Mouse (Mus musculus): Measurements from ENCODE around the gene Gm10972. TPM values are rescaled to one million over a fixed set of nuclear protein-coding genes. Genes with fewer than 3 reads are reported as not detected.
A peak's percentile ranks its signal among the peaks of the same experiment; 100 is the strongest.
"Not testable (repeated sequence)": the region's sequence is repeated elsewhere in the genome, so short reads cannot be mapped to it uniquely, and the experiment has no call there.

Gm10972 gene
- total RNA-seq, 2 experiments from 2014 or later, result not detected

- DNase-seq (ENCODE audit: low spot score in 2 of 2), result peak in 1 of 2 experiments; percentile 53
Measured at GRCm38 (mm10) chr3:94658740-94659095, 15.8 kb downstream of the Gm10972 start, which contains the start of gene Tuft1. TSS of gene Tuft1 (minus strand) at chr3:94658872.

DNA sequence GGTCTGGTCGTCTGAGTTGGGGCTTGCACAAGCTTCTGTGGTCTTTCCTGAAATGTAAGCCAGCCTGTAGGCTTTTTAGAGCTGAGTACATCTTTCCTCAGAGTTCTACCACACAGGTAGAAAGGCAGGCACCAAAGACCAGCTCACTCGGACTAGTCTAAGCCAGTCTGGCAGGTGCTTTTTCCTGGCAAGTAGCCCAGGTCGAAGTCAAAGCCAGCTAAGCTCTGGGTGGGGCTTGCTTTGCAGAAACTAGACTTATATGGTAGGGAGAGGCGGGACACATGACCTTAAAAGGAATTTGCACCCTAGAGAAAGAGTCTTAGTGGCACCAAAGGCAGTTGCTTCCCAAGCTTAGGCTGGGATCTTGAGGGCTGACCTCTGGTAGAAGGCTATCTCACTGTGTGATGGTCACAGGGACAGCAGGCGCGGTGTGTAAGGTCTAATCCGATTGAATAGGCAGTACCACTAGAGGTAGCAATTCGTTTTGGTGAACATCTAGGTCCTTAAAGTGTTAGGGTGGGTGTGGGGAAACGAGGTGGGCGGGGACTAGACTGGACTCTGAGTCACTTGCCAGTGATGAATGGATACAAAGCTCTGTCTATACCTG is 16.3 kb downstream of the Gm10972 start:
- not testable (repeated sequence) for DNase-seq (ENCODE audit: low spot score in 2 of 2)

- DNase-seq (ENCODE audit: low spot score in 2 of 2), result not testable (repeated sequence)
Measured at GRCm38 (mm10) chr3:94660841-94661240, 17.9 kb downstream of the Gm10972 start.

- not testable (repeated sequence) for DNase-seq (ENCODE audit: low spot score in 2 of 2)
Measured at GRCm38 (mm10) chr3:94665060-94665802, 22.3 kb downstream of the Gm10972 start.

DNA sequence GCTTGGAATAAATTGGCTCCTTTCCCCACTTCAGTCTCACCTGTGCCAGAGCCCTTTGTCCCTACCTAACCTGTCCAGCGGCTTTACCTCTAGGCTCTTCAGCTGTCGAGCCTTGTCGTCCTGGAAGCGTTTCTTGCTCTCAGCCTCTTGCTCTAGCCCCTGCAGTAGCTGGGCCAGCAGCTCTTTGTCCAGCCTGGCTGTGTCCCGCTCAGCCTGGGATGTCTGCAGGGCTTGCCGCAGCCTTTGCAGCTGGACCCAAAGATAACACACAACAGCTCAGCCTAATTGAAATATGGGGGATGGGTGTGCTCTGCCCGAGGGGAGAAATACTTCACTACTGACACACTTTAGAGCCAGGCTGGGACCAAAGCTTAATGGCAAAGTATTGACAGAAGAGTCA is 23.0 kb downstream of the Gm10972 start:
- DNase-seq (ENCODE audit: low spot score in 2 of 2), result not testable (repeated sequence)

DNA sequence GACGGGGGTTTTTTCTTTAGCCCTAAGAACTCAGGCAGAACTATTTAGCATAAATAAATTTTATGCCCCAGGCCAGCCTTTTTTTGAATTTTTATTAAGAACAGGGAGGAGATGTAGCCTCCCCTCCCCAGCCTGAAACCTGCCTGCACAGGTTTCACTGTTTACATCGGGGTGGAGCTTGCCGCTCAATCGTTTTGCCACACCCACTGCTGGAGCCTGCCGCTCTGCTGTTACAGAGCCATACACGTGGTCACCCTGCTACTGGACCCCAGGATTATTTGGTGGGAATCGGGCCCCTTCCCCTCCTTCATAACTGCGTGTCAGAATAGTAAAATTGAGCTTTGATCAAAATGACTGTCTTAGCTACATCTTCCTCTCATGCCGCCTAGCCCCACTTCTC is 32.2 kb downstream of the Gm10972 start:
- DNase-seq (ENCODE audit: low spot score in 2 of 2), result not testable (repeated sequence)

- DNase-seq (ENCODE audit: low spot score in 2 of 2), result no peak
Measured at GRCm38 (mm10) chr3:94679351-94679841, 36.5 kb downstream of the Gm10972 start.

DNA sequence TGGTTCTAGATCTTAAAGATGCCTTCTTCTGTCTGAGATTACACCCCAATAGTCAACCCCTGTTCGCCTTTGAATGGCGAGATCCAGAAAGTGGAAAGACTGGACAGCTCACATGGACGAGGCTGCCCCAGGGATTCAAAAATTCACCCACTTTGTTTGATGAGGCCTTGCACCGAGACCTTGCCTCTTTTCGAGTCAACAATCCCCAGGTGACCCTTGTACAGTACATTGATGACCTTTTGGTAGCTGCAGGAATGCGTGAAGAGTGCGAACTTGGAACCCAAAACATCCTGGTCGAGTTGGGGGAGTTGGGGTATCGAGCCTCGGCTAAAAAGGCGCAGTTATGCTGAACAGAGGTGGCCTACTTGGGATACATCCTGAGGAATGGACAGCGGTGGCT is 37.1 kb downstream of the Gm10972 start:
- not testable (repeated sequence) for DNase-seq (ENCODE audit: low spot score in 2 of 2)

- DNase-seq (ENCODE audit: low spot score in 2 of 2), result no peak
Measured at GRCm38 (mm10) chr3:94680783-94681182, 37.9 kb downstream of the Gm10972 start.

DNA sequence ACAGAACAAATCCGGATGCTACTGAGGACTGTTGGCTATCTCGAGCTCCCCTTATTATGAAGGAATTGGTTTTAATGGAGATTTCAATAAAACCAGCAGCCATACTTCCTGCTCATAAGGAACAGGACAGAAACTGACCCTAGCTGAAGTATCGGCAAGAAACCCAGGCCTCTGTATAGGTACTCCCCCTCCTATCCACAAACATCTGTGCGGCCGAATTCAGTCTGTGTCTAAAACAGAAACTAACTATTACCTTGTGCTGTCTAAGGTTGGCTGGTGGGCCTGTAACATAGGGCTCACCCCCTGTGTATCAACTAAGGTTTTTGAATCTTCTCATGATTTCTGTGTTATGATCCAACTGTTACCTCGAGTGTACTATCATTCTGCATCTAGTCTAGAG is 40.7 kb downstream of the Gm10972 start:
- no peak for DNase-seq (ENCODE audit: low spot score in 2 of 2)

DNA sequence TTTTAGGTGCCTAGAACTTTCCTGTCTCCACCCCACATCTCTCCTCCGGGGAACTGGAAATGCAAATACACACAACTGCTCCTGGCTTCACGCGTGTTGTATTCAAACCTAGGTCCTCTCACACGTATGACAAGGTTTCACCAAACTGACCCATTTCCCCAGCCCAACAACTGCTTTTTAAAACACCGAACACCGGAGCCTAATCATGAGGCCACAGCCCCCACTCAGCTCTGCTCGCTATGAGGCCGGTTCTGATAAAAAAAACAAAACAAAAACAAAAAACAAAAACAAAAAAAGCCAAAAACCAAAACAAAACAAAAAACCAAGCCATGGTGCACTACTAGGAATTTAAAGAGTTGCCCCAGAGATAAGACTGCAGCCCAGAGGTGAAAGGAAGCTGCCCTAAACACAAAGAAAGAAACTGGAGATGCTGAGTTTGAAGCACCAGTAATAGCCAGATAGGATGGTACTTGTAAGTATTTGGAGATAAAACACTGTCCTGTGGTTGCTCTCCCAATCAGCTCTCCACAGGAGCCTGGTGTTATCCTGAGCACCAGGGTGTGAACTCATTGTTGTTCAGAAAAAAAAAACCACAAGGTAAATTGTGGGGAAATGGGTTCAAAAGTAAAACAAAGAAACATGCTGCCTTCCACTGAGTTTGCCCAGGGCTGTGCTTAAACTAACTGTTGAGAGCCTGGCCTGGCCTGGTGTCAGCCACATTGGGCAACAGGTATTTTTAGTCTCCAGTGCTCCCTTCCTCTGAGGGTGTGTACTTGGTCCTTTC is 43.3 kb downstream of the Gm10972 start:
- not testable (repeated sequence) for DNase-seq (ENCODE audit: low spot score in 2 of 2)

- DNase-seq (ENCODE audit: low spot score in 2 of 2), result not testable (repeated sequence)
Measured at GRCm38 (mm10) chr3:94688698-94689097, 45.8 kb downstream of the Gm10972 start.

GRCm38 (mm10) chr3:94689195-94689594 is 46.3 kb downstream of the Gm10972 start:
- not testable (repeated sequence) for DNase-seq (ENCODE audit: low spot score in 2 of 2)

- not testable (repeated sequence) for DNase-seq (ENCODE audit: low spot score in 2 of 2)
Measured at GRCm38 (mm10) chr3:94690162-94690561, 47.2 kb downstream of the Gm10972 start.

DNA sequence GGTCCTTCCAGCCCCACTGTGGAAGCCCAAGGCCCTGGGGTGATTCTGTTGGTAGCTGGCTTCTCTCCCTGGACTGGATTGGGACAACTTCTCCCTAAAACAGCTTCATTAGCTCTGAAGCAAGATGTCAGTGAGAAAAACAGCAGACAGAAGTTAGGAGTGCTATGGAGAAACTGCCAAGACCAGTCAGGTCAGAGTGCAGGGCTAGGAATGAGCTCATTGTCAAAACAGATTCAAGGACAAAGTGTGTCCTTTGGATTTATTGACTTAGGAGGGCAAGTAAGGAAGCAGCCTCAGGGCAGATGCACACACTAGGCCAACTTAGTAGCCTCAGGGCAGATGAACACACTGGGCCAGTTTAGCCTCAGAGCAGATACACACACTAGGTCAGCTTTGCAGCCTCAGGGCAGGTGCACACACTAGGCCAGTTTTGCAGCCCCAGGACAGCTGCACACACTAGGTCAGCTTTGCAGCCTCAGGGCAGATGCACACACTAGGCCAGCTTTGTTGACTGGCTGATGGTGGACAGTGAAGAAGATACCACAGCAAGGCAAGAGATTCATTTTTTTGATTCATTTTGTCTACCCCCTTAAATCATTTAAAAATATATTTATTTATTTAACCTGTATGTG is 47.8 kb downstream of the Gm10972 start:
- no peak for DNase-seq (ENCODE audit: low spot score in 2 of 2)

GRCm38 (mm10) chr3:94691694-94692093 is 48.8 kb downstream of the Gm10972 start:
- not testable (repeated sequence) for DNase-seq (ENCODE audit: low spot score in 2 of 2)

Other genes starting within 250 kb of the Gm10972 start
- gene Lingo4, start 244.6 kb upstream of the Gm10972 start, total RNA-seq (2021), result under 1 TPM; 0.34 to 0.39 TPM
- 10 to 100 TPM; 11.0 to 14.0 TPM for gene Tdrkh, start 229.8 kb upstream of the Gm10972 start, total RNA-seq (2021)
- 10 to 100 TPM; 51.7 to 53.1 TPM for gene Mrpl9, start 199.8 kb upstream of the Gm10972 start, total RNA-seq (2021)
- gene Oaz3, start 199.2 kb upstream of the Gm10972 start, total RNA-seq (2021), result not detected
- under 1 TPM in 1 of 2 experiments, not detected in 1; 0.27 TPM for gene Celf3, start 164.8 kb upstream of the Gm10972 start, total RNA-seq (2021)
- gene Riiad1, start 162.8 kb upstream of the Gm10972 start, total RNA-seq (2021), result 1 to 10 TPM; 6.1 to 8.0 TPM
- 10 to 100 TPM; 37.9 to 40.2 TPM for gene Snx27, start 60.4 kb upstream of the Gm10972 start, total RNA-seq (2021)
- gene Tuft1, start 15.8 kb downstream of the Gm10972 start, total RNA-seq (2021), result 1 to 10 TPM; 1.6 to 1.8 TPM
- 1 to 10 TPM; 1.6 to 2.4 TPM for gene Selenbp2, start 50.4 kb downstream of the Gm10972 start, total RNA-seq (2021)
- gene Cgn, start 143.4 kb downstream of the Gm10972 start, total RNA-seq (2021), result under 1 TPM; 0.61 to 0.88 TPM
- 10 to 100 TPM; 38.4 to 39.2 TPM for gene Pogz, start 194.5 kb downstream of the Gm10972 start, total RNA-seq (2021)
- gene Psmb4, start 243.8 kb downstream of the Gm10972 start, total RNA-seq (2021), result 100 to 1,000 TPM; 330 to 360 TPM